Mouse (Mus musculus) brain, embryonic 14.5 days (tissue): ENCODE measurements around the gene Nmur2. TPM values are rescaled to one million over a fixed set of nuclear protein-coding genes. Genes with fewer than 3 reads are reported as not detected.

Experiments used
- DNase-seq: peaks from one replicate; pipeline ENCODE4 v3.0.0-alpha.2; 2011; ENCODE audit warnings: low read depth
- CTCF ChIP-seq: fragments of 200-500 bp; IDR thresholded peaks from 2 replicates; pipeline ENCODE4 v1.5.1; 2012; ENCODE audit warnings: inconsistent platforms, mild to moderate bottlenecking, moderate library complexity, borderline replicate concordance; ENCODE audit not compliant: insufficient read depth, insufficient read length; ENCODE audit errors: extremely low read depth
- POLR2A ChIP-seq: fragments of 200-500 bp; IDR thresholded peaks from 2 replicates; pipeline ENCODE4 v1.6.1; 2012; ENCODE audit warnings: mild to moderate bottlenecking, inconsistent platforms, borderline replicate concordance; ENCODE audit not compliant: poor library complexity, insufficient read depth, insufficient read length, severe bottlenecking; ENCODE audit errors: extremely low read depth
- polyA plus RNA-seq: library from polyadenylated mRNA; depleted of rRNA; stranded (reverse); fragments of >200 nt; gene quantifications from 2 replicates; pipeline ENCODE4 v1.2.3, GENCODE M21; 2012; rRNA removed

The Nmur2 gene
- polyA plus RNA-seq = 0.24 and 0.25 TPM in 2 replicates

GRCm38 (mm10) chr11:56040917-56041316 is at the start of gene Nmur2:
Gene Nmur2, minus strand, starts transcription at chr11:56041010.
- peak; percentile 54 for DNase-seq
- TF ChIP-seq CTCF (no peak), POLR2A (no peak)

DNA sequence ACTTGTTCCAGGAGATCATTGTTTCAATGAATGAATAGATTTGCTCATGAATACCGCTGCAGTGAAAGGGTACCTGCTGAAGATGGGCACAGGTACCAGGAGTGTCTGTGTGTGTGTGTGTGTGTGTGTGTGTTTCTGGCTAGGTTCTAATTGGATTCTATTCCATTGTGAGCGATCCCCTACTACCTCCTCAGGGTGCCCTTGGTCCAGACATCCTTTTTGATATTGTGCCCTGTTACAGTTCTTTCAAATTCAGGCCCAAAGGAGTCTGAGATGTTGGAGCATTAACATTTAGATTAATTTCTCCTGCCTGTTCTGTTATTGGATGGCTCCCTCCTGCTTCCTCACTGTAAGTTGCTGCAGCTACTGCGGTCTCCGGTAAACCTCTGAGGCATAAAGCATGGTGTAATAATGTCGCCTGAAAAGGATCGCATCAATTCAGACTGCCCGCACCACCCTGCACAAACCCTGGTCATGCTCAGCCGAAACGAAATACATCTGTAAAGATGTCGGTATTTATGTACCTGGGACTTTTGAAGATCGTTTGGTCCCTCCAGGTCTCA is 48.4 kb upstream of the Nmur2 start:
- DNase-seq = peak; percentile 54
- no peak for TF ChIP-seq POLR2A
- TF ChIP-seq CTCF = no peak

DNA sequence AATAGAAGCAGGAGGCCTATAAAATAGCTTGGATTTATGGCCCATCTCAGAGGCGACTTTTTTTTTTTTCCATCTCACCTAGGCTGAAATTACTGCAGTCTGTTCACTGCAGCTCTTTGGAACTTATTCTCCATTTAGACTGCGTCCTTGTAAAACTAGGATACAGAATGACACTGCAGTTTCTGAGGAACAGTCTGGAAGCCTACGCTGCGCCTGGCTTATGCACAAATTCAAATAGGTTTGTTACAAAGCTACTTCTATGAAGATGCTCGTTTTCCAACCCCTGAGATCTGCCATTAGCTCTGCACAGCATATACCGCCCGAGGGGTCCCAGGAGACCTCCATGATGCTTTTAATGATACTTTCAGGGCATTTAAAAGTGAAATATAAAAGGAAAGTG is 31.3 kb upstream of the Nmur2 start:
- TF ChIP-seq POLR2A = no peak
- TF ChIP-seq CTCF = no peak
- peak; percentile 28 for DNase-seq

DNA sequence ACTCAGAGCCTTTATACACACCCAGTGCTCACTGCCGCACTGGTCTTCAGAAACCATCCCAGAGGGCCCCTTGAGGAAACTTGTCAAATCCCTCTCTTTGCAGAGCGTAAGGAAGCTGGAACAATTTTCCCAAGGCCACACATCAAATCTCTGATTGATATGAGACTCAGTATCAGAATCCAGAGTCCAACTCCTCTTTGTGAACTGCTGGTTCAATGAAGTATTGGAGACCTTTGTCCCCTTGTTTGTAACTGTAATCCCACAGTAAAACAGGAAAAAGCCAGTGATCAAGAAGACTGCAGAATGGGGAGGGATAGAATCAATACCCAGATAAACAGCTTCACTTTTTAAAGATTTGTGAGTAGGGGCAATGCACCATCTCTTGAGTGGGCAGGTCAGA is 28.8 kb upstream of the Nmur2 start:
- TF ChIP-seq POLR2A (no peak), CTCF (no peak)
- DNase-seq = no peak

- no peak for DNase-seq
- no peak for TF ChIP-seq CTCF
- no peak for TF ChIP-seq POLR2A
Observed at GRCm38 (mm10) chr11:56065147-56065546, 24.3 kb upstream of the Nmur2 start.

- TF ChIP-seq POLR2A (no peak), CTCF (no peak)
- DNase-seq = no peak
Observed at GRCm38 (mm10) chr11:56064575-56064974, 23.8 kb upstream of the Nmur2 start.

GRCm38 (mm10) chr11:56059236-56059635 is 18.4 kb upstream of the Nmur2 start:
- no peak for DNase-seq
- TF ChIP-seq CTCF (no peak), POLR2A (no peak)

DNA sequence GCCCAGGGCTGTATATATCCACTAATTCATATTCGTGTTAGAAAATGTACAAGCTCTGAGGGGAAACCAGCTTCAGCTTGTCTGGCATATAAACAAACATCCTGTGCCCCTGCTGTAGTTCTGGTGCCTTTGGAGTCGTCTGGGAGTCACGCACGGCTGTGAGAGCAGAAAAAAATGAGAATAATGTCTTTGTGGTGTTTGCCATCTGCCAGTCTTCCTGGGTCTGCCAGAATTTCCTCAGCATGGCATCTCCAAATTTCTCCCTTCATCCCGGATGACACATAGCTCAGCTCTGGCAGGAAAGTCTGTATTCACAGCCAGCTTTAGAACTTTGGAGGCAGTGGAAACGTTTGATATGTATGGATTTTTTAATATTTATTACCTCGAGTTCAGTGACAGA is 13.6 kb upstream of the Nmur2 start:
- TF ChIP-seq POLR2A (no peak), CTCF (no peak)
- peak; percentile 81 for DNase-seq

- TF ChIP-seq POLR2A (no peak), CTCF (peak; percentile 4; the same call in 1 of the 2 replicates)
- no peak for DNase-seq
Observed at GRCm38 (mm10) chr11:56026854-56027253, 14.0 kb downstream of the Nmur2 start.

- TF ChIP-seq CTCF (no peak), POLR2A (no peak)
- DNase-seq = peak; percentile 90
Observed at GRCm38 (mm10) chr11:56025746-56026570, 14.9 kb downstream of the Nmur2 start.

- TF ChIP-seq CTCF (no peak), POLR2A (no peak)
- DNase-seq = peak; percentile 40
Observed at GRCm38 (mm10) chr11:56013510-56014057, 27.2 kb downstream of the Nmur2 start.

DNA sequence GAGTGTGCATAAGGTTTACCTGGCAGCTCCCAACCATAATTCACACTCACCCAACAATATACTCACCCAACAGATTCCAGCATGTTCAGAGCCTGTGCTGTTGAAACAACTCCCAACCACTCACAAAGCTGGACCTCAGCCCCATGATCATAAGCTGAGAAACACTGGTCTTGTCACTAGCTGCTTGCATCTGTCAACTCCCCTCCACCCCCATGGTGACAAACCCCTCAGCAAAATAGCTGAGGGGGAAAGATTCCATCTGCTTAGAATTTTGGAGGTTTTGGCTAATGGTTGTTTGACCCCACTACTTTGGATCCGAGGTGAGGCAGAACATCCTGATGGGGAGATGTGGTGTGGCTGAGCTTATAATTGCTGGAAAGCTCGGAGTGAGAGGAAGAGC is 28.4 kb downstream of the Nmur2 start:
- no peak for TF ChIP-seq CTCF
- TF ChIP-seq POLR2A = no peak

GRCm38 (mm10) chr11:56008277-56008676 is 32.5 kb downstream of the Nmur2 start:
- no peak for DNase-seq
- no peak for TF ChIP-seq POLR2A
- TF ChIP-seq CTCF = no peak

More for the DNA sequence above, 28.4 kb downstream of the Nmur2 start:
- DNase-seq = no peak

DNA sequence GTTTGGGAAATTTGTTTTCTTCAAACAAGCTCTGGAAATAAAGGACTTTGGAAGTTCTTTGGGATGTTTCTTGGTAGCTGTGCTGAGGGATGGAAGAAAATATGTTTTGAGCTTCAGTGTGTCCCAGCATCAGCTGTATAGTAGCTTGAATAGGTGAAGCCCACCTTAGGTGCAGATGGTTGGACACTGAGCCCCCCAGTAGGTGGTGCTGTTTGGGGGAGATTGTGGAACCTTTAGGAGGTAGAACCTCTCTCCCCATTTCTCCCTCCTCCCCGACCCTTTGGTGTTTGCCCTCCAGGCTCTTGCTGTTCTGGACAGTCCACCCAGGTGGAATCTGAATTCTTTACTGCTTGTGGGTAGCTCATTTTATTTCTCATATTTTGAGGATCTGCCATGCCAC is 48.0 kb downstream of the Nmur2 start:
- TF ChIP-seq POLR2A (no peak), CTCF (peak; percentile 32; the same call in 1 of the 2 replicates)
- DNase-seq = no peak

DNA sequence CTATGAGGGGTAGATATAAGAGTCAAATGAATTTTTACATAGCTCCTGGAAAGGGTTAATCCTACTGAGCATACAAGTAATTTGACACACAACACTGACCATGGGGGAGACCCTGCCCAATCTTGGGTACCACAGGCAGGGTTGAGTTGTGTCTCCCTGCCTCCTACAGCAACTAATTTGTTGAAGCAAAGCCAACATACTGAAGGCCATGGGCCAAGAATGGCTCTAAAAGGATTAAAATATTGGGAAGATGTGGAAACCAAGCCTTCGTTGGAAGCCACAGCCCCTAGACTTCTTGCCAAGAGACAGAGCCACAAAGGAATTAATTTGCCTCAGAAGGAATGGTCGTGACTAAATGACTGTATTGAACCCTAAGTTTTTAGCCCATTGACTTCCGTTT is 48.7 kb downstream of the Nmur2 start:
- peak; percentile 36 for DNase-seq
- TF ChIP-seq POLR2A (no peak), CTCF (no peak)
